Mouse (Mus musculus) neutrophil, adult 59 days (primary cell): Measurements from ENCODE around the gene St3gal2. TPM values are rescaled to one million over a fixed set of nuclear protein-coding genes. Genes with fewer than 3 reads are reported as not detected.

Experiments
- total RNA-seq, 2 experiments: library from RNA; stranded (reverse); gene quantifications; 1 replicate in 1 of 2; 2 replicates in 1 of 2; pipeline ENCODE4 v1.2.4; 2023

St3gal2 gene
- total RNA-seq = 10 to 100 TPM; 36.6 to 40.1 TPM

GRCm38 (mm10) chr8:110919341-110920031 is at the start of gene St3gal2:
St3gal2 (plus strand) TSS chr8:110919922.

GRCm38 (mm10) chr8:110901839-110902578 is 17.7 kb upstream of the St3gal2 start, which contains the start of gene Fuk:
Fuk (minus strand) TSS chr8:110902488.

GRCm38 (mm10) chr8:110997547-110998531 is 78.1 kb downstream of the St3gal2 start, which contains the start of gene Ddx19a:
Ddx19a (minus strand) TSS chr8:110997800.

Other genes with a start within 250 kb of the St3gal2 start
- gene Mtss1l, start 198.4 kb upstream of the St3gal2 start, total RNA-seq = under 1 TPM; 0.62 to 0.91 TPM
- gene Il34, start 114.0 kb upstream of the St3gal2 start, total RNA-seq = not detected
- 10 to 100 TPM; 46.2 to 51.8 TPM for gene Cog4, start 73.3 kb upstream of the St3gal2 start, total RNA-seq
- gene Sf3b3, start 73.1 kb upstream of the St3gal2 start, total RNA-seq = 10 to 100 TPM; 57.6 to 60.4 TPM
- gene Fuk, start 17.4 kb upstream of the St3gal2 start, total RNA-seq = 1 to 10 TPM; 7.6 to 7.8 TPM
- 10 to 100 TPM; 31.4 to 35.1 TPM for gene Ddx19a, start 77.9 kb downstream of the St3gal2 start, total RNA-seq
- gene Ddx19b, start 111.8 kb downstream of the St3gal2 start, total RNA-seq = 1 to 10 TPM; 4.8 to 7.3 TPM
- gene Aars, start 113.2 kb downstream of the St3gal2 start, total RNA-seq = 10 to 100 TPM; 19.8 to 20.9 TPM
- 1 to 10 TPM; 1.9 to 7.0 TPM for gene Exosc6, start 136.4 kb downstream of the St3gal2 start, total RNA-seq
- gene Clec18a, start 172.5 kb downstream of the St3gal2 start, total RNA-seq = not detected
- gene Pdpr, start 174.7 kb downstream of the St3gal2 start, total RNA-seq = 10 to 100 TPM; 10.9 to 14.1 TPM